Mouse (Mus musculus) spleen, adult 2 months (tissue): ENCODE measurements around the gene Tle4.

Experiments used
- CTCF ChIP-seq: fragments of 200-500 bp; IDR thresholded peaks from 2 replicates; pipeline ENCODE4 v1.5.1; 2011; ENCODE audit warnings: mild to moderate bottlenecking, inconsistent platforms; ENCODE audit not compliant: insufficient read depth, insufficient read length, insufficient replicate concordance; ENCODE audit errors: extremely low read depth
- POLR2A ChIP-seq: fragments of 200-500 bp; IDR thresholded peaks from 2 replicates; pipeline ENCODE4 v1.6.1; 2011; ENCODE audit warnings: low read depth, low read length, inconsistent platforms

DNA sequence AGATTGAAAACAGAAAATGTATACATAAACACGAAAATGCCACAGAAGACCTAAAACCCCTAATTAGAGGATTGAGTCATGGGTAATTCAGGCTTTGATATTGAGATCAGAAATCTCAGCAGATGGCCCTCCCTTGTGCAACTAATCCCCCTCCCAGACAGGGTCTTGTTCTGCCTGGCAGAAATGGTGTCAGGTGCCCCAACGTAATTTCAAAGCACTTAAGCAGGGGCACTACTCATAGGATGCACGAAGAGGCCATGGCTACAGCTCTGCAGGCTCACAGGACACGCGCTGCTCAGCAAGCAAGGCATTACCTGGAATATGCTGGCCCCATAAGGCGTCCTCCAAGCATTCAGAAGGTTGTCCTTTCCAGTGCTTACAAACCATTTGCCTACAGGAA, 146.5 kb downstream of the Tle4 start:
- no peak for TF ChIP-seq POLR2A
- no peak for TF ChIP-seq CTCF
